Mouse (Mus musculus) MEL (cell line): Measurements from ENCODE around the gene Prr19.

ENCODE experiments used
- CHD1 ChIP-seq: IDR thresholded peaks from 2 replicates; pipeline ENCODE4 v1.6.1; 2012; ENCODE audit warnings: low read depth, mild to moderate bottlenecking, inconsistent platforms, low read length, improper control_type of control experiment
- CTCF ChIP-seq, 3 experiments: IDR thresholded peaks in 2 of 3; conservative IDR thresholded peaks in 1 of 3; 2 replicates each; pipeline ENCODE4 v1.5.1; 2011 to 2012; ENCODE audit warnings: low read length in 3 of 3, low read depth in 2 of 3, mild to moderate bottlenecking in 2 of 3, improper control_type of control experiment in 1 of 3, inconsistent platforms in 1 of 3, mixed read lengths in 1 of 3, moderate library complexity in 1 of 3; ENCODE audit not compliant: control insufficient read depth in 1 of 3, insufficient read depth in 1 of 3, poor library complexity in 1 of 3, severe bottlenecking in 1 of 3
- EP300 ChIP-seq, 2 experiments: IDR thresholded peaks; 2 replicates each; pipeline ENCODE4 v1.6.1; 2011; ENCODE audit warnings: improper control_type of control experiment in 2 of 2, low read length in 2 of 2, low read depth in 1 of 2, mild to moderate bottlenecking in 1 of 2
- GATA1 ChIP-seq: IDR thresholded peaks from 2 replicates; pipeline ENCODE4 v1.6.1; 2011; ENCODE audit warnings: low read depth, low read length, improper control_type of control experiment
- HCFC1 ChIP-seq: IDR thresholded peaks from 2 replicates; pipeline ENCODE4 v1.6.1; 2012; ENCODE audit warnings: low read depth, mild to moderate bottlenecking, inconsistent platforms, low read length, improper control_type of control experiment, moderate library complexity
- POLR2A ChIP-seq, 2 experiments: IDR thresholded peaks; 2 replicates each; pipeline ENCODE4 v1.6.1; 2011 to 2012; ENCODE audit warnings: low read length in 2 of 2, mild to moderate bottlenecking in 2 of 2, control low read depth in 1 of 2, improper control_type of control experiment in 1 of 2, low read depth in 1 of 2, moderate library complexity in 1 of 2; ENCODE audit not compliant: control insufficient read depth in 1 of 2, insufficient read depth in 1 of 2, poor library complexity in 1 of 2
- TAL1 ChIP-seq: IDR thresholded peaks from 2 replicates; pipeline ENCODE4 v1.6.1; 2012; ENCODE audit warnings: mild to moderate bottlenecking, inconsistent platforms, low read length, moderate library complexity, mixed read lengths
- ZKSCAN1 ChIP-seq: IDR thresholded peaks from 2 replicates; pipeline ENCODE4 v1.6.1; 2012; ENCODE audit warnings: low read depth, mild to moderate bottlenecking, inconsistent platforms, low read length, improper control_type of control experiment, moderate library complexity

DNA sequence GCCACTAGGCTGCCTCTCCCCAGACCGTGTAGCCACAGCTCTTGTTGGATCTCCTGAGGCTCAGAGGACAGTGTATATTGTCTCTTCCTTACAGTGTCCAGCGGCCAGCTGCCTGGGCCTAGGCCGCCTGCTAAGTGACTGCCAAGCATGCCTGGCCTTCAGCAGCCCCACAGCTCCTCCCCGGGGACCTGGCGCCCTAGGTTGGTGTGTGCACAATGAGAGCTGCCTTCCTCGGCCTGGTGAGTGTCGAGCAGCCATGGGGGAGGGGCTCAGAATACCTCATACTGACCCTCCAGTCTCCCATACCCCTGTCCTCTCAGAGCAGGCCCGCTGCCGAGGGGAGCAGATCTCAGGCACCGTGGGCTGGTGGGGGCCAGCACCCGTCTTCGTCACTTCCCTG lies 33.3 kb downstream of the Prr19 start:
- TF ChIP-seq POLR2A (IDR thresholded peaks at IDR 0.05; ENCODE audit: control insufficient read depth in 1 of 2, insufficient read depth in 1 of 2, low read depth in 1 of 2, low read length in 2 of 2, poor library complexity in 1 of 2): no peak
- no peak for TF ChIP-seq TAL1
- no peak for TF ChIP-seq GATA1
- TF ChIP-seq EP300 (IDR thresholded peaks at IDR 0.05; ENCODE audit: low read depth in 1 of 2, low read length in 2 of 2): no peak
- TF ChIP-seq CHD1: no peak
- TF ChIP-seq CTCF (IDR thresholded peaks at IDR 0.05 in 2 of 3, conservative IDR thresholded peaks at IDR 0.05 in 1 of 3; ENCODE audit: control insufficient read depth in 1 of 3, insufficient read depth in 1 of 3, low read depth in 2 of 3, low read length in 3 of 3, poor library complexity in 1 of 3, severe bottlenecking in 1 of 3): no peak
- no peak for TF ChIP-seq ZKSCAN1
- no peak for TF ChIP-seq HCFC1
